Mouse (Mus musculus) telencephalon, adult 2 months (tissue): ENCODE results near the gene Gm42372.
A peak's percentile ranks its signal among the peaks of the same experiment; 100 is the strongest.

Experiments
- DNase-seq: peaks from one replicate; pipeline ENCODE4 v3.0.0-alpha.2; 2011; ENCODE audit warnings: low read depth, low spot score

Gm42372 gene

GRCm38 (mm10) chr7:17030239-17030638, 47.4 kb downstream of the Gm42372 start:
- DNase-seq, result peak; percentile 75
